Mouse (Mus musculus): ENCODE data around the gene Rpl23a.

Rpl23a gene

GRCm38 (mm10) chr11:78182961-78183844 lies at the start of gene Rpl23a:
Rpl23a (minus strand) TSS chr11:78183584.
- WGBS: under 1% methylated on average over 38 of the region's 38 CpGs

- 77% methylated on average over 6 of the region's 6 CpGs for WGBS
These were observed 48.1 kb upstream of the Rpl23a start for GRCm38 (mm10) chr11:78231518-78231917.

GRCm38 (mm10) chr11:78223586-78223985 lies 40.2 kb upstream of the Rpl23a start:
- WGBS: 78% methylated on average over 4 of the region's 4 CpGs

GRCm38 (mm10) chr11:78215709-78216317 lies 32.4 kb upstream of the Rpl23a start:
- WGBS: 50% methylated on average over 11 of the region's 11 CpGs

- 88% methylated on average over 14 of the region's 14 CpGs for WGBS
These were observed 29.9 kb upstream of the Rpl23a start for GRCm38 (mm10) chr11:78213086-78213817.

- 90% methylated on average over 5 of the region's 5 CpGs for WGBS
These were observed 28.1 kb upstream of the Rpl23a start for GRCm38 (mm10) chr11:78211513-78211912.

- WGBS: 71% methylated on average over 7 of the region's 7 CpGs
These were observed 27.2 kb upstream of the Rpl23a start for GRCm38 (mm10) chr11:78210615-78211014.

GRCm38 (mm10) chr11:78209886-78210285 lies 26.5 kb upstream of the Rpl23a start:
- 89% methylated on average over 6 of the region's 6 CpGs for WGBS

- WGBS: 91% methylated on average over 7 of the region's 7 CpGs
These were observed 23.8 kb upstream of the Rpl23a start for GRCm38 (mm10) chr11:78207190-78207589.

- WGBS: 57% methylated on average over 13 of the region's 13 CpGs
These were observed 22.2 kb upstream of the Rpl23a start for GRCm38 (mm10) chr11:78205361-78206206.

GRCm38 (mm10) chr11:78204287-78204686 lies 20.9 kb upstream of the Rpl23a start:
- 65% methylated on average over 6 of the region's 6 CpGs for WGBS

- WGBS: 87% methylated on average over 3 of the region's 3 CpGs
These were observed 19.0 kb upstream of the Rpl23a start for GRCm38 (mm10) chr11:78202372-78202771.

- WGBS: 65% methylated on average over 23 of the region's 23 CpGs
These were observed 11.9 kb upstream of the Rpl23a start for GRCm38 (mm10) chr11:78195101-78195863.

- 9% methylated on average over 30 of the region's 30 CpGs for WGBS
These were observed 11.2 kb upstream of the Rpl23a start for GRCm38 (mm10) chr11:78194411-78195100.

- 64% methylated on average over 1 of the region's 1 CpGs for WGBS
These were observed 9.7 kb upstream of the Rpl23a start, which contains the start of gene Proca1 for GRCm38 (mm10) chr11:78193113-78193512. Proca1 (plus strand) TSS chr11:78193392.

GRCm38 (mm10) chr11:78190041-78190440 lies 6.7 kb upstream of the Rpl23a start:
- WGBS: 73% methylated on average over 6 of the region's 6 CpGs

- WGBS: 2% methylated on average over 42 of the region's 42 CpGs
These were observed 6.1 kb upstream of the Rpl23a start for GRCm38 (mm10) chr11:78189234-78190040.

GRCm38 (mm10) chr11:78188331-78189233 lies 5.2 kb upstream of the Rpl23a start, which contains the start of gene Rab34:
Rab34 (plus strand) TSS chr11:78188430.
- under 1% methylated on average over 80 of the region's 80 CpGs for WGBS

Data from cerebral cortex, adult 2 months (tissue).